Mouse (Mus musculus) thymus, postnatal 25 days (tissue): Measurements from ENCODE around the gene Robo2.

ENCODE experiments used
- DNase-seq: peaks from one replicate; pipeline ENCODE4 v3.0.0; 2022

The Robo2 gene

GRCm38 (mm10) chr16:74411481-74412251 lies at the start of gene Robo2:
TSS of gene Robo2 (minus strand) at chr16:74411825.
- DNase-seq: no peak

- no peak for DNase-seq
These were observed 46.5 kb upstream of the Robo2 start for GRCm38 (mm10) chr16:74458138-74458537.

GRCm38 (mm10) chr16:74457736-74458135 lies 46.1 kb upstream of the Robo2 start:
- DNase-seq: no peak

GRCm38 (mm10) chr16:74456808-74457470 lies 45.3 kb upstream of the Robo2 start:
- DNase-seq: no peak

- no peak for DNase-seq
These were observed 43.6 kb upstream of the Robo2 start for GRCm38 (mm10) chr16:74455179-74455578.

- DNase-seq: no peak
These were observed 36.4 kb upstream of the Robo2 start for GRCm38 (mm10) chr16:74448025-74448424.

- no peak for DNase-seq
These were observed 15.4 kb upstream of the Robo2 start for GRCm38 (mm10) chr16:74427071-74427470.

- DNase-seq: no peak
These were observed 8.7 kb upstream of the Robo2 start for GRCm38 (mm10) chr16:74420324-74420723.

- no peak for DNase-seq
These were observed 1.1 kb upstream of the Robo2 start for GRCm38 (mm10) chr16:74412471-74413291.

- DNase-seq: no peak
These were observed 604 bp downstream of the Robo2 start for GRCm38 (mm10) chr16:74411021-74411420.

GRCm38 (mm10) chr16:74410125-74410524 lies 1.5 kb downstream of the Robo2 start:
- DNase-seq: no peak

- DNase-seq: no peak
These were observed 2.1 kb downstream of the Robo2 start for GRCm38 (mm10) chr16:74409548-74409947.

GRCm38 (mm10) chr16:74408566-74408965 lies 3.1 kb downstream of the Robo2 start:
- DNase-seq: no peak

- no peak for DNase-seq
These were observed 14.3 kb downstream of the Robo2 start for GRCm38 (mm10) chr16:74397291-74397690.

GRCm38 (mm10) chr16:74395678-74396077 lies 15.9 kb downstream of the Robo2 start:
- no peak for DNase-seq

- no peak for DNase-seq
These were observed 32.2 kb downstream of the Robo2 start for GRCm38 (mm10) chr16:74379458-74379857.

GRCm38 (mm10) chr16:74375342-74375940 lies 36.2 kb downstream of the Robo2 start:
- DNase-seq: no peak

- DNase-seq: no peak
These were observed 37.1 kb downstream of the Robo2 start for GRCm38 (mm10) chr16:74374540-74374939.

- DNase-seq: no peak
These were observed 38.2 kb downstream of the Robo2 start for GRCm38 (mm10) chr16:74373407-74373806.

- DNase-seq: no peak
These were observed 38.7 kb downstream of the Robo2 start for GRCm38 (mm10) chr16:74372876-74373275.

GRCm38 (mm10) chr16:74348437-74348836 lies 63.2 kb downstream of the Robo2 start:
- DNase-seq: no peak

- DNase-seq: no peak
These were observed 72.5 kb downstream of the Robo2 start for GRCm38 (mm10) chr16:74338969-74339630.
